Mouse (Mus musculus) myocyte (in vitro differentiated cells): Measurements from ENCODE around the gene Epb41l2. TPM values are rescaled to one million over a fixed set of nuclear protein-coding genes. Genes with fewer than 3 reads are reported as not detected.

Experiments used
- H3K27me3 ChIP-seq: one replicate; pipeline ENCODE4 v1.6.1; 2011; ENCODE audit not compliant: control insufficient read depth, insufficient read depth, insufficient read length
- H3K36me3 ChIP-seq: one replicate; pipeline ENCODE4 v1.6.1; 2011; ENCODE audit not compliant: control insufficient read depth, insufficient read depth
- H3K4me2 ChIP-seq: one replicate; pipeline ENCODE4 v1.6.1; 2011; ENCODE audit warnings: low read depth, control low read depth
- H3K4me3 ChIP-seq: one replicate; pipeline ENCODE4 v1.5.1; 2011; ENCODE audit warnings: mild to moderate bottlenecking, control low read depth, moderate library complexity
- H3K79me2 ChIP-seq: one replicate; pipeline ENCODE4 v1.6.1; 2011; ENCODE audit not compliant: control insufficient read depth, insufficient read depth
- H3ac ChIP-seq: one replicate; pipeline ENCODE4 v1.6.1; 2011; ENCODE audit not compliant: control insufficient read depth, insufficient read length
- CEBPB ChIP-seq: IDR thresholded peaks from 2 replicates; pipeline ENCODE4 v1.6.1; 2011; ENCODE audit warnings: mild to moderate bottlenecking, moderate library complexity; ENCODE audit not compliant: poor library complexity, insufficient read depth, severe bottlenecking
- E2F4 ChIP-seq: IDR thresholded peaks from one replicate; pipeline ENCODE4 v1.6.1; 2011; ENCODE audit warnings: mild to moderate bottlenecking, control low read depth, moderate library complexity; ENCODE audit not compliant: insufficient read depth
- MAX ChIP-seq: IDR thresholded peaks from one replicate; pipeline ENCODE4 v1.6.1; 2011; ENCODE audit warnings: low read depth, mild to moderate bottlenecking, control low read depth
- MYOD1 ChIP-seq, 3 experiments: IDR thresholded peaks; one replicate each; pipeline ENCODE4 v1.6.1; 2011; ENCODE audit warnings: control low read depth in 2 of 3, low read depth in 2 of 3, mild to moderate bottlenecking in 2 of 3, moderate library complexity in 1 of 3; ENCODE audit not compliant: insufficient read length in 2 of 3, control insufficient read depth in 1 of 3
- MYOG ChIP-seq, 3 experiments: IDR thresholded peaks; one replicate each; pipeline ENCODE4 v1.6.1; 2011; ENCODE audit warnings: control low read depth in 2 of 3, low read depth in 2 of 3, mild to moderate bottlenecking in 2 of 3; ENCODE audit not compliant: insufficient read length in 2 of 3, control insufficient read depth in 1 of 3, insufficient read depth in 1 of 3
- POLR2A ChIP-seq: IDR thresholded peaks from one replicate; pipeline ENCODE4 v1.6.1; 2011; ENCODE audit warnings: low read depth, mild to moderate bottlenecking, control low read depth, moderate library complexity; ENCODE audit not compliant: insufficient read length
- POLR2AphosphoS2 ChIP-seq: IDR thresholded peaks from one replicate; pipeline ENCODE4 v1.6.1; 2011; ENCODE audit warnings: low read depth, control low read depth; ENCODE audit not compliant: insufficient read length
- REST ChIP-seq: IDR thresholded peaks from one replicate; pipeline ENCODE4 v1.6.1; 2011; ENCODE audit warnings: mild to moderate bottlenecking, control low read depth, moderate library complexity; ENCODE audit not compliant: insufficient read depth, insufficient read length
- SRF ChIP-seq: IDR thresholded peaks from one replicate; pipeline ENCODE4 v1.6.1; 2011; ENCODE audit warnings: low read depth; ENCODE audit not compliant: control insufficient read depth, insufficient read length
- TCF12 ChIP-seq: IDR thresholded peaks from one replicate; pipeline ENCODE4 v1.6.1; 2011; ENCODE audit warnings: mild to moderate bottlenecking, control low read depth; ENCODE audit not compliant: poor library complexity, insufficient read depth, severe bottlenecking
- TCF3 ChIP-seq: IDR thresholded peaks from one replicate; pipeline ENCODE4 v1.6.1; 2011; ENCODE audit warnings: low read depth, control low read depth; ENCODE audit not compliant: insufficient read length
- USF1 ChIP-seq: IDR thresholded peaks from one replicate; pipeline ENCODE4 v1.6.1; 2011; ENCODE audit warnings: low read depth, mild to moderate bottlenecking, control low read depth, moderate library complexity
- polyA plus RNA-seq: library from polyadenylated mRNA; unstranded; fragments of >200 nt; fragmentation: generic; extraction: Trizol; gene quantifications from one replicate; pipeline ENCODE4 v1.2.1, GENCODE M21; 2012; ENCODE audit warnings: missing spikeins

Epb41l2 gene
- polyA plus RNA-seq, 1 experiment: 22.3 TPM

GRCm38 (mm10) chr10:25444198-25444783, 84.7 kb downstream of the Epb41l2 start:
- Histone ChIP-seq H3ac (no peak overlapping the region), H3K4me3 (no peak overlapping the region), H3K79me2 (peaks cover 15% of the 10 kb centered on the region), H3K27me3 (no peaks in the 10 kb centered on the region), H3K4me2 (no peak overlapping the region), H3K36me3 (peaks cover 30% of the 10 kb centered on the region)
- no peak for TF ChIP-seq MAX

- no peak overlapping the region for H3K4me2 ChIP-seq
- H3K4me3 ChIP-seq: no peak overlapping the region
- peaks cover 30% of the 10 kb centered on the region for H3K36me3 ChIP-seq
- H3ac ChIP-seq: no peak overlapping the region
- no peaks in the 10 kb centered on the region for H3K27me3 ChIP-seq
- no peak for TF ChIP-seq TCF3
- no peak for TF ChIP-seq REST
- TF ChIP-seq MAX: no peak
- no peak for TF ChIP-seq SRF
- no peak for TF ChIP-seq POLR2AphosphoS2
- TF ChIP-seq TCF12: no peak
- TF ChIP-seq MYOD1 (IDR thresholded peaks at IDR 0.05; ENCODE audit: control insufficient read depth in 1 of 3, insufficient read length in 2 of 3, low read depth in 2 of 3): no peak
- TF ChIP-seq CEBPB: no peak
- TF ChIP-seq USF1: no peak
- TF ChIP-seq POLR2A: no peak
- TF ChIP-seq MYOG (IDR thresholded peaks at IDR 0.05; ENCODE audit: control insufficient read depth in 1 of 3, insufficient read depth in 1 of 3, insufficient read length in 2 of 3, low read depth in 2 of 3): no peak
- no peak for TF ChIP-seq E2F4
- H3K79me2 ChIP-seq: no peaks in the 10 kb centered on the region
These were observed 87.4 kb downstream of the Epb41l2 start for GRCm38 (mm10) chr10:25446953-25447525.

GRCm38 (mm10) chr10:25448676-25449075, 89.1 kb downstream of the Epb41l2 start:
- H3ac ChIP-seq: no peak overlapping the region
- TF ChIP-seq CEBPB (no peak), MYOD1 (IDR thresholded peaks at IDR 0.05; ENCODE audit: control insufficient read depth in 1 of 3, insufficient read length in 2 of 3, low read depth in 2 of 3) (no peak), MYOG (IDR thresholded peaks at IDR 0.05; ENCODE audit: control insufficient read depth in 1 of 3, insufficient read depth in 1 of 3, insufficient read length in 2 of 3, low read depth in 2 of 3) (no peak), E2F4 (no peak), REST (no peak)
- peaks cover 27% of the 10 kb centered on the region for H3K36me3 ChIP-seq
- no peaks in the 10 kb centered on the region for H3K27me3 ChIP-seq
- H3K79me2 ChIP-seq: no peaks in the 10 kb centered on the region
- no peak overlapping the region for H3K4me2 ChIP-seq
- H3K4me3 ChIP-seq: no peak overlapping the region

- H3K4me3 ChIP-seq: no peak overlapping the region
- H3K79me2 ChIP-seq: no peaks in the 10 kb centered on the region
- H3ac ChIP-seq: no peak overlapping the region
- H3K36me3 ChIP-seq: peaks cover 19% of the 10 kb centered on the region
- H3K27me3 ChIP-seq: no peaks in the 10 kb centered on the region
- no peak for TF ChIP-seq TCF3
- no peak for TF ChIP-seq E2F4
- no peak for TF ChIP-seq POLR2AphosphoS2
- TF ChIP-seq MYOD1 (IDR thresholded peaks at IDR 0.05; ENCODE audit: control insufficient read depth in 1 of 3, insufficient read length in 2 of 3, low read depth in 2 of 3): no peak
- TF ChIP-seq TCF12: no peak
- H3K4me2 ChIP-seq: no peak overlapping the region
These were observed 89.9 kb downstream of the Epb41l2 start for GRCm38 (mm10) chr10:25449312-25450020.

- TF ChIP-seq TCF12 (no peak), CEBPB (no peak), MAX (no peak)
- no peak overlapping the region for H3K4me3 ChIP-seq
These were observed 93.6 kb downstream of the Epb41l2 start for GRCm38 (mm10) chr10:25453150-25453549.

More at GRCm38 (mm10) chr10:25453150-25453549, 93.6 kb downstream of the Epb41l2 start:
- peaks cover 5% of the 10 kb centered on the region for H3K36me3 ChIP-seq
- H3K27me3 ChIP-seq: no peaks in the 10 kb centered on the region
- no peak overlapping the region for H3ac ChIP-seq
- H3K4me2 ChIP-seq: no peak overlapping the region
- H3K79me2 ChIP-seq: no peaks in the 10 kb centered on the region
